Mouse (Mus musculus) heart, embryonic 14.5 days (tissue): ENCODE measurements at regions not wholly inside any gene's neighbourhood (a gene's known extent, or its start where the extent isn't known, plus 50 kb on each side); places are given as distances from the start of the nearest gene placed in this dataset.
A peak's percentile ranks its signal among the peaks of the same experiment; 100 is the strongest.

Experiments
- ATAC-seq: fragments of 200-750 bp; cut with Nextera tagmentation; 2 replicates; pipeline ENCODE4 v1.8.0; 2017; ENCODE audit warnings: low read depth, moderate TSS enrichment; ENCODE audit not compliant: insufficient number of reproducible peaks, insufficient read depth, low FRiP score
- H3K27ac ChIP-seq, 2 experiments: fragments of 200-500 bp in 1 of 2; fragments of 300-500 bp in 1 of 2; sonication (generic) in 1 of 2; replicated peaks in 1 of 2; 2 replicates each; pipeline ENCODE4 v1.5.1; 2012 to 2014; ENCODE audit warnings: low read depth in 2 of 2, low read length in 2 of 2, control low read depth in 1 of 2, mild to moderate bottlenecking in 1 of 2, mixed read lengths in 1 of 2; ENCODE audit not compliant: control insufficient read depth in 1 of 2, insufficient read depth in 1 of 2
- H3K27me3 ChIP-seq: fragments of 300-500 bp; sonication (generic); 2 replicates; pipeline ENCODE4 v1.6.1; 2014; ENCODE audit warnings: mild to moderate bottlenecking, low read length, control low read depth; ENCODE audit not compliant: control insufficient read depth, insufficient read depth
- H3K36me3 ChIP-seq: fragments of 300-500 bp; sonication (generic); 2 replicates; pipeline ENCODE4 v1.6.1; 2014; ENCODE audit warnings: mild to moderate bottlenecking, control low read depth, low read length, mixed read lengths; ENCODE audit not compliant: control insufficient read depth, insufficient read depth
- H3K4me1 ChIP-seq, 2 experiments: fragments of 200-500 bp in 1 of 2; fragments of 300-500 bp in 1 of 2; sonication (generic) in 1 of 2; 2 replicates each; pipeline ENCODE4 v1.6.1; 2012 to 2014; ENCODE audit warnings: low read length in 2 of 2, control low read depth in 1 of 2, mixed read lengths in 1 of 2; ENCODE audit not compliant: control insufficient read depth in 2 of 2, insufficient read depth in 2 of 2
- H3K4me2 ChIP-seq: fragments of 300-500 bp; sonication (generic); 2 replicates; pipeline ENCODE4 v1.6.1; 2014; ENCODE audit warnings: mild to moderate bottlenecking, low read length
- H3K4me3 ChIP-seq, 2 experiments: fragments of 200-500 bp in 1 of 2; fragments of 300-500 bp in 1 of 2; sonication (generic) in 1 of 2; 2 replicates each; pipeline ENCODE4 v1.5.1; 2012 to 2014; ENCODE audit warnings: low read length in 2 of 2, mild to moderate bottlenecking in 2 of 2, control low read depth in 1 of 2, low read depth in 1 of 2, moderate library complexity in 1 of 2; ENCODE audit not compliant: control insufficient read depth in 1 of 2, insufficient read depth in 1 of 2
- H3K9ac ChIP-seq: fragments of 300-500 bp; sonication (generic); 2 replicates; pipeline ENCODE4 v1.6.1; 2014; ENCODE audit warnings: mild to moderate bottlenecking, low read length
- H3K9me3 ChIP-seq: fragments of 300-500 bp; sonication (generic); 2 replicates; pipeline ENCODE4 v1.6.1; 2016; ENCODE audit warnings: low read length, control low read depth; ENCODE audit not compliant: control insufficient read depth
- WGBS: fragments of 180-500 bp; shearing (Covaris S2); extraction: QIAGEN DNeasy Blood & Tissue Kit; methylation state at CpG from one replicate; pipeline ENCODE4 v1.1.7; 2014; 5-methylcytosine and 5-hydroxymethylcytosine counted together

- Histone ChIP-seq H3K27me3 (no peaks in the 10 kb centered on the region), H3K9me3 (no peaks in the 10 kb centered on the region), H3K9ac (no peak overlapping the region), H3K4me3 (no peak overlapping the region), H3K27ac (no peak overlapping the region), H3K4me2 (no peak overlapping the region), H3K36me3 (no peaks in the 10 kb centered on the region), H3K4me1 (peaks cover 0 to 3% of the 10 kb centered on the region in 2 experiments; a peak in 1 of 4 replicates)
- no peak for ATAC-seq
- 83% methylated on average over 3 of the region's 3 CpGs for WGBS
These were observed 189.9 kb upstream of the Gcfc2 start for GRCm38 (mm10) chr6:81733527-81733926.

GRCm38 (mm10) chr6:81738466-81738865 lies 185.0 kb upstream of the Gcfc2 start:
- Histone ChIP-seq H3K36me3 (no peaks in the 10 kb centered on the region), H3K4me2 (no peak overlapping the region), H3K27ac (no peak overlapping the region), H3K4me1 (no peaks in the 10 kb centered on the region; a peak in 1 of 4 replicates), H3K9me3 (no peaks in the 10 kb centered on the region), H3K9ac (no peak overlapping the region), H3K27me3 (no peaks in the 10 kb centered on the region), H3K4me3 (no peak overlapping the region)
- no peak for ATAC-seq
- WGBS: 94% methylated on average over 5 of the region's 5 CpGs

- ATAC-seq: no peak
- Histone ChIP-seq H3K27me3 (no peaks in the 10 kb centered on the region), H3K27ac (no peak overlapping the region), H3K4me3 (no peak overlapping the region), H3K4me2 (no peak overlapping the region), H3K9me3 (no peaks in the 10 kb centered on the region), H3K4me1 (no peaks in the 10 kb centered on the region), H3K9ac (no peak overlapping the region), H3K36me3 (no peaks in the 10 kb centered on the region)
- WGBS: 42% methylated on average over 3 of the region's 3 CpGs
These were observed 173.8 kb upstream of the Gcfc2 start for GRCm38 (mm10) chr6:81749681-81750080.

- ATAC-seq: no peak
- WGBS: 88% methylated on average over 5 of the region's 5 CpGs
- no peaks in the 10 kb centered on the region for H3K27me3 ChIP-seq
These were observed 171.8 kb upstream of the Gcfc2 start for GRCm38 (mm10) chr6:81751631-81752030.

GRCm38 (mm10) chr6:81756242-81756641 lies 167.2 kb upstream of the Gcfc2 start:
- WGBS: 76% methylated on average over 7 of the region's 7 CpGs
- H3K9me3 ChIP-seq: 0 out of 2 replicates have a peak, but pooled peaks cover 3% of the 10 kb centered on the region
- ATAC-seq: no peak

More at GRCm38 (mm10) chr6:81751631-81752030, 171.8 kb upstream of the Gcfc2 start:
- H3K9ac ChIP-seq: no peak overlapping the region
- 0 out of 2 replicates have a peak, but pooled peaks cover 3% of the 10 kb centered on the region for H3K9me3 ChIP-seq
- H3K4me3 ChIP-seq: no peak overlapping the region
- H3K4me1 ChIP-seq: no peaks in the 10 kb centered on the region
- H3K4me2 ChIP-seq: no peak overlapping the region
- H3K36me3 ChIP-seq: no peaks in the 10 kb centered on the region
- H3K27ac ChIP-seq: no peak overlapping the region

GRCm38 (mm10) chr6:81758876-81759275 lies 164.6 kb upstream of the Gcfc2 start:
- Histone ChIP-seq H3K27ac (no peak overlapping the region), H3K4me3 (no peak overlapping the region), H3K36me3 (no peaks in the 10 kb centered on the region), H3K27me3 (no peaks in the 10 kb centered on the region), H3K9ac (no peak overlapping the region), H3K4me2 (no peak overlapping the region), H3K4me1 (no peaks in the 10 kb centered on the region), H3K9me3 (0 out of 2 replicates have a peak, but pooled peaks cover 3% of the 10 kb centered on the region)
- no peak for ATAC-seq
- 82% methylated on average over 5 of the region's 5 CpGs for WGBS

More at GRCm38 (mm10) chr6:81756242-81756641, 167.2 kb upstream of the Gcfc2 start:
- H3K27ac ChIP-seq: no peak overlapping the region
- no peaks in the 10 kb centered on the region for H3K36me3 ChIP-seq
- no peaks in the 10 kb centered on the region for H3K27me3 ChIP-seq
- H3K4me2 ChIP-seq: no peak overlapping the region
- H3K4me1 ChIP-seq: no peaks in the 10 kb centered on the region
- no peak overlapping the region for H3K9ac ChIP-seq
- no peak overlapping the region for H3K4me3 ChIP-seq

- Histone ChIP-seq H3K27ac (no peak overlapping the region), H3K9ac (no peak overlapping the region), H3K27me3 (no peaks in the 10 kb centered on the region), H3K36me3 (no peaks in the 10 kb centered on the region), H3K4me2 (no peak overlapping the region), H3K4me3 (no peak overlapping the region), H3K9me3 (0 out of 2 replicates have a peak, but pooled peaks cover 2% of the 10 kb centered on the region), H3K4me1 (peaks cover 0 to 4% of the 10 kb centered on the region in 2 experiments; a peak in 2 of 4 replicates)
- 81% methylated on average over 2 of the region's 2 CpGs for WGBS
- ATAC-seq: no peak
These were observed 163.3 kb upstream of the Gcfc2 start for GRCm38 (mm10) chr6:81760181-81760580.

- ATAC-seq: no peak
- H3K36me3 ChIP-seq: no peaks in the 10 kb centered on the region
- H3K4me1 ChIP-seq: peaks cover 14 to 20% of the 10 kb centered on the region in 2 experiments
- WGBS: 72% methylated on average over 7 of the region's 7 CpGs
- H3K27ac ChIP-seq: 0 out of 4 replicates have a peak overlapping the region, but pooled peaks of 1 of the 2 experiments have one; percentile 2
- peak overlapping the region; percentile 18; the same call in 1 of the 2 replicates for H3K4me2 ChIP-seq
- H3K4me3 ChIP-seq: no peak overlapping the region
- no peaks in the 10 kb centered on the region for H3K9me3 ChIP-seq
- H3K27me3 ChIP-seq: peaks cover 15% of the 10 kb centered on the region
- no peak overlapping the region for H3K9ac ChIP-seq
These were observed 157.6 kb upstream of the Gcfc2 start for GRCm38 (mm10) chr6:81765831-81766230.
